Mouse (Mus musculus) forebrain, embryonic 12.5 days (tissue): ENCODE measurements around the gene Glis3. TPM values are rescaled to one million over a fixed set of nuclear protein-coding genes. Genes with fewer than 3 reads are reported as not detected.

Experiments used
- ATAC-seq: fragments of 200-750 bp; cut with Nextera tagmentation; 2 replicates; pipeline ENCODE4 v1.8.0; 2017; ENCODE audit warnings: moderate TSS enrichment; ENCODE audit not compliant: low FRiP score
- H3K27ac ChIP-seq: fragments of 300-500 bp; sonication (generic); 2 replicates; pipeline ENCODE4 v1.5.1; 2016; ENCODE audit warnings: mild to moderate bottlenecking
- H3K27me3 ChIP-seq: fragments of 300-500 bp; sonication (generic); 2 replicates; pipeline ENCODE4 v1.6.1; 2016; ENCODE audit warnings: mild to moderate bottlenecking
- H3K36me3 ChIP-seq: fragments of 300-500 bp; sonication (generic); replicated peaks from 2 replicates; pipeline ENCODE4 v1.6.1; 2016; ENCODE audit warnings: mild to moderate bottlenecking
- H3K4me1 ChIP-seq: fragments of 300-500 bp; sonication (generic); 2 replicates; pipeline ENCODE4 v1.6.1; 2016
- H3K4me2 ChIP-seq: fragments of 300-500 bp; sonication (generic); 2 replicates; pipeline ENCODE4 v1.6.1; 2016; ENCODE audit warnings: mild to moderate bottlenecking, moderate library complexity
- H3K4me3 ChIP-seq: fragments of 300-500 bp; sonication (generic); replicated peaks from 2 replicates; pipeline ENCODE4 v1.5.1; 2016; ENCODE audit warnings: mild to moderate bottlenecking
- H3K9ac ChIP-seq: fragments of 300-500 bp; sonication (generic); 2 replicates; pipeline ENCODE4 v1.6.1; 2016; ENCODE audit warnings: mild to moderate bottlenecking
- H3K9me3 ChIP-seq: fragments of 300-500 bp; sonication (generic); 2 replicates; pipeline ENCODE4 v1.6.1; 2016
- WGBS: fragments of 180-500 bp; shearing (Covaris S2); methylation state at CpG from one replicate; pipeline ENCODE4 v1.1.7; 2016; 5-methylcytosine and 5-hydroxymethylcytosine counted together
- polyA plus RNA-seq: library from polyadenylated mRNA; unstranded; fragments of >200 nt; fragmentation: Nextera tagmentation; extraction: Ambion mirVana; gene quantifications from 2 replicates; pipeline ENCODE4 v1.2.1, GENCODE M21; 2016

The Glis3 gene
- polyA plus RNA-seq, 1 experiment from 2014 or later: 2.6 TPM

- Histone ChIP-seq H3K27me3 (peaks cover 43% of the 10 kb centered on the region), H3K36me3 (no peaks in the 10 kb centered on the region), H3K9me3 (no peaks in the 10 kb centered on the region), H3K4me2 (no peak overlapping the region), H3K9ac (no peak overlapping the region), H3K4me3 (no peak overlapping the region), H3K27ac (no peak overlapping the region), H3K4me1 (no peaks in the 10 kb centered on the region)
- no peak for ATAC-seq
- WGBS: 93% methylated on average over 3 of the region's 3 CpGs
Observed at GRCm38 (mm10) chr19:28573641-28574040, 106.2 kb downstream of the Glis3 start.

DNA sequence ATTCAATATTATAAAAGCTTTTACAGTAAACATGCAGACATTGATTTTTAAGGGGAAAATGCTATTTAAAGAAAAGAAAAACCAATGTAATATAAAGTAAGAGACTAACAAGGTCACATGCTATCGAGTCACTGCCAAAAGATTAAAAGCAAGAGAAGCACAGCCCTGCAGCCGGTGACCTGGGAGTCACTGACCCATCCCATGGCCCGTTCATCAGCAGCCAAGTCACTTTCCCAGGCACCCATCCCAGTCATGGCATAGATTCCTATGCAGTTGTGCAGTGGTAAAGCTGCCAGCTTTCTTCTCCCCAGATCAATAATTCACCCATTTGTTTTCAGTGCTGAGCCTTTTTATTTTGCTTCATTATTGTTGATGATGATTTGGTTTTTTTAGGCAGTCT is 110.0 kb downstream of the Glis3 start:
- 62% methylated on average over 3 of the region's 3 CpGs for WGBS
- ATAC-seq: no peak

DNA sequence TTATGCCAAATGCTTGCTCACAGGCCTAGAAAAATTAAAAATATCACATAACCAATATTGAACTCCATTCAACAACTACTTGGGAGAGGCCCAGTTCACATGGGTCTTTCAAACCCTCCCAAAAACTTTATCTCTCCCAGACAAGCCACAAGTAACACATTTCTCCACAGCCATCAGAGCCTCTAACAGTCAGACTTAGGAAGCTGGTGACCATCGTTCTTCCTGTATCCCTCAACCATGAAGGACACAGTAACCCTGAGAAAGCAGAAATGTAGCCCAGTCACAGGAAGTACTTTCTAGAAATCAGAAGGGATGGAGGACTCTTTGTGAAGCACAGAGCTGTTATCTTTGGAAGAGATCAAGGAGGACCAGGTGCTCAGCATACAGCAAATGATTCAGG is 112.8 kb downstream of the Glis3 start:
- Histone ChIP-seq H3K36me3 (no peaks in the 10 kb centered on the region), H3K4me2 (no peak overlapping the region), H3K4me1 (peaks cover 12% of the 10 kb centered on the region), H3K27me3 (peaks cover 28% of the 10 kb centered on the region), H3K9me3 (no peaks in the 10 kb centered on the region), H3K4me3 (no peak overlapping the region), H3K9ac (no peak overlapping the region), H3K27ac (no peak overlapping the region)
- ATAC-seq: no peak
- WGBS: 67% methylated on average over 1 of the region's 1 CpGs

More for the DNA sequence above, 110.0 kb downstream of the Glis3 start:
- no peak overlapping the region for H3K9ac ChIP-seq
- no peak overlapping the region for H3K4me3 ChIP-seq
- peaks cover 26% of the 10 kb centered on the region for H3K27me3 ChIP-seq
- no peak overlapping the region for H3K4me2 ChIP-seq
- H3K9me3 ChIP-seq: no peaks in the 10 kb centered on the region
- H3K36me3 ChIP-seq: no peaks in the 10 kb centered on the region
- H3K4me1 ChIP-seq: peaks cover 12% of the 10 kb centered on the region
- H3K27ac ChIP-seq: no peak overlapping the region

- Histone ChIP-seq H3K27me3 (peaks cover 29% of the 10 kb centered on the region), H3K27ac (no peak overlapping the region)
- WGBS: 4% methylated on average over 2 of the region's 2 CpGs
Observed at GRCm38 (mm10) chr19:28566554-28566953, 113.3 kb downstream of the Glis3 start.

GRCm38 (mm10) chr19:28561697-28562002 is 118.2 kb downstream of the Glis3 start:
- ATAC-seq: no peak
- Histone ChIP-seq H3K9me3 (no peaks in the 10 kb centered on the region), H3K27ac (no peak overlapping the region), H3K4me1 (peaks cover 21% of the 10 kb centered on the region), H3K9ac (no peak overlapping the region), H3K4me2 (no peak overlapping the region), H3K4me3 (no peak overlapping the region), H3K36me3 (no peaks in the 10 kb centered on the region), H3K27me3 (peaks cover 25% of the 10 kb centered on the region)

More at GRCm38 (mm10) chr19:28566554-28566953, 113.3 kb downstream of the Glis3 start:
- H3K9me3 ChIP-seq: no peaks in the 10 kb centered on the region
- no peak overlapping the region for H3K9ac ChIP-seq
- no peak overlapping the region for H3K4me2 ChIP-seq
- H3K4me1 ChIP-seq: peaks cover 15% of the 10 kb centered on the region
- no peak overlapping the region for H3K4me3 ChIP-seq
- no peaks in the 10 kb centered on the region for H3K36me3 ChIP-seq
- ATAC-seq: no peak

- WGBS: 12% methylated on average over 8 of the region's 8 CpGs
- H3K4me1 ChIP-seq: peaks cover 15% of the 10 kb centered on the region
- H3K4me2 ChIP-seq: no peak overlapping the region
- peaks cover 25% of the 10 kb centered on the region for H3K27me3 ChIP-seq
- H3K4me3 ChIP-seq: no peak overlapping the region
- H3K36me3 ChIP-seq: no peaks in the 10 kb centered on the region
- H3K27ac ChIP-seq: 0 out of 2 replicates have a peak overlapping the region, but pooled peaks have one; percentile 3
- peak; percentile 73; the same call in 1 of the 2 replicates for ATAC-seq
- H3K9ac ChIP-seq: no peak overlapping the region
- H3K9me3 ChIP-seq: no peaks in the 10 kb centered on the region
Observed at GRCm38 (mm10) chr19:28560801-28561696, 118.8 kb downstream of the Glis3 start.

GRCm38 (mm10) chr19:28559836-28560235 is 120.0 kb downstream of the Glis3 start:
- Histone ChIP-seq H3K27ac (no peak overlapping the region), H3K4me3 (no peak overlapping the region), H3K27me3 (peaks cover 25% of the 10 kb centered on the region), H3K36me3 (no peaks in the 10 kb centered on the region), H3K4me1 (peaks cover 15% of the 10 kb centered on the region), H3K9me3 (no peaks in the 10 kb centered on the region), H3K4me2 (no peak overlapping the region), H3K9ac (no peak overlapping the region)
- 64% methylated on average over 7 of the region's 7 CpGs for WGBS
- ATAC-seq: no peak

DNA sequence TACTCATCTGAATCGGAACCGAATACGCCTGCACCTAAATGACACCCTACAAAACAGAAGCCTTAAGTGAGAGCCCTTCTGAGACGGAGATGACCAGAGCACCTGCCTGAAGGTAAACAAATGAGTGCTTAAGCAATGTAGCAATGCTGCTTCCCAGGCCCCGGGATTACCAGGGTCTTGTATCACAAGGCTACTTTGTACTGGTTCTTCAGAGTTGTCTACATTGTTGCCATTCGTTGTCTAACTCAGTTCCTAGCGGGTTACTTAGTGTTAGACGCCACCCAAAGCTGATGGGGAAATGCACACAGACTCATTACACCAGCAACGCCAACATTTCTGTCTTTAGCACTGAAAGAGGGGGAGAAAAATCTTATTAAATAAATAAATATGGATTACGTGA is 120.5 kb downstream of the Glis3 start:
- ATAC-seq: no peak
- H3K36me3 ChIP-seq: no peaks in the 10 kb centered on the region
- H3K9me3 ChIP-seq: no peaks in the 10 kb centered on the region
- peaks cover 15% of the 10 kb centered on the region for H3K4me1 ChIP-seq
- no peak overlapping the region for H3K4me2 ChIP-seq
- H3K4me3 ChIP-seq: no peak overlapping the region
- H3K27me3 ChIP-seq: peaks cover 22% of the 10 kb centered on the region
- H3K9ac ChIP-seq: no peak overlapping the region
- 76% methylated on average over 10 of the region's 10 CpGs for WGBS
- H3K27ac ChIP-seq: no peak overlapping the region

DNA sequence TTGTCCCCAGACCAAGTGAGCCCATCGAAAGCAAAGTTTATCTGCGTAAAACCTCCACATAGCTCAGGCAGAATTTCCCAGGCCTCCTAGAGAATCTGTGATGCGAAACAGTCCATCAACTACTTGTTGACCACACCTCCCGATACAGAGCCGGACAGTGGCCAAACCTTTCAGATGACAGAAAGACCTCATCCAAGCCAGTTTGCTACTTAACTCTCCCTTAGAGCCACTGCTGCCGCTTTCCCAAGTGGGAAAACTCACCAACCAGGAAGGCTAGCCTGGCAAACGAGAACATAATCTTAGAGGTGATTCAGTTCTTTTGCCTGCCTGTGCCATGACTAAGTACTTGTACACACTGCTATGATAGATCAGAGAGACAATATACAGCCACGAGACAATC is 121.2 kb downstream of the Glis3 start:
- Histone ChIP-seq H3K4me2 (no peak overlapping the region), H3K27me3 (peaks cover 18% of the 10 kb centered on the region), H3K9me3 (no peaks in the 10 kb centered on the region), H3K4me1 (peaks cover 15% of the 10 kb centered on the region), H3K4me3 (no peak overlapping the region), H3K36me3 (no peaks in the 10 kb centered on the region), H3K27ac (no peak overlapping the region), H3K9ac (no peak overlapping the region)
- 59% methylated on average over 8 of the region's 8 CpGs for WGBS
- no peak for ATAC-seq

DNA sequence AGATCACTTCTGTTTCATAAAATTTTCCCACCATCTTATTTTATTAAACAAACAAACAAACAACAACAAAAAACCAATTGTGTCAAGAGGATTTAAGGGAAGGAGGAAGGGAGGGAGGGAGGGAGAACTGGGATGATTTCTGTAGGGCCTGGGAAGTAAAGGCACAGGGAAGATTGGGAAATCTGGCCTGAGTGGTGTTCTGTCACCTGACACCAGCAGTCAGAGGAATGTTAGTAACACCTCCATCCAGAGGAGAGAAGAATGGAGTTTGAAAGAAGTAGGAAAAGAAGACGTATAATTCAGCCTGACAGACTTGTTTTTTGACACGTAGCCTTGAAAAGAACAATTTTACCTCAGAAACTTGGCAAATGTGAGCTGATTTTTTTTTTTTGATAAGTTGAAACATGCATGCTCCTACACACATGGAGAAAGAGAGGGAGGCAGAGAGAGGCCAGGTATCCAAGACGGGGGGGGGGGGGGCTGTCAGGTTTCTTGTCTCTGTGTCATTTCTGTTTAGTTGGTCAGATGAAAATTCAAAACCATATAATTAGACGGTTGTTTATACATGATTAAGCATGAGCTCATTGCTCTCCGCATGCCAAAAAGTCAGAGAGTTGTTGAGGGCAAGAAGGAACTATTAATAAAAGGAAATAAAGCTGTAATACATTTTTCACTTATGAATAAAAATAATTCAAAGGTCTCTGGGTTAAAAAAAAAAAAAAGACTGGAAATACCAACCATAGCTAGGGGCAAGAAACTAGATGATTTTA is 122.1 kb downstream of the Glis3 start:
- peaks cover 18% of the 10 kb centered on the region for H3K27me3 ChIP-seq
- no peak overlapping the region for H3K27ac ChIP-seq
- H3K36me3 ChIP-seq: no peaks in the 10 kb centered on the region
- ATAC-seq: no peak
- H3K9me3 ChIP-seq: no peaks in the 10 kb centered on the region
- H3K9ac ChIP-seq: no peak overlapping the region
- 53% methylated on average over 5 of the region's 5 CpGs for WGBS
- peaks cover 15% of the 10 kb centered on the region for H3K4me1 ChIP-seq
- no peak overlapping the region for H3K4me2 ChIP-seq
- no peak overlapping the region for H3K4me3 ChIP-seq

GRCm38 (mm10) chr19:28555181-28555929 is 124.5 kb downstream of the Glis3 start:
- H3K4me3 ChIP-seq: no peak overlapping the region
- 77% methylated on average over 6 of the region's 6 CpGs for WGBS
- 0 out of 2 replicates have a peak, but pooled peaks cover 2% of the 10 kb centered on the region for H3K4me1 ChIP-seq
- peaks cover 12% of the 10 kb centered on the region; the same call in 1 of the 2 replicates for H3K27me3 ChIP-seq
- no peak overlapping the region for H3K9ac ChIP-seq
- no peaks in the 10 kb centered on the region for H3K36me3 ChIP-seq
- no peak for ATAC-seq
- H3K27ac ChIP-seq: no peak overlapping the region
- no peak overlapping the region for H3K4me2 ChIP-seq
- no peaks in the 10 kb centered on the region for H3K9me3 ChIP-seq

GRCm38 (mm10) chr19:28550611-28551010 is 129.3 kb downstream of the Glis3 start:
- Histone ChIP-seq H3K9ac (no peak overlapping the region), H3K4me2 (no peak overlapping the region), H3K27me3 (no peaks in the 10 kb centered on the region; the same call in 1 of the 2 replicates), H3K4me1 (no peaks in the 10 kb centered on the region), H3K27ac (no peak overlapping the region), H3K36me3 (no peaks in the 10 kb centered on the region), H3K4me3 (no peak overlapping the region), H3K9me3 (no peaks in the 10 kb centered on the region)
- ATAC-seq: no peak
- WGBS: 83% methylated on average over 8 of the region's 8 CpGs
